Mouse (Mus musculus) thymus, postnatal 4 days (tissue): ENCODE data around the gene Baz1b.
A peak's percentile ranks its signal among the peaks of the same experiment; 100 is the strongest.

Experiments used
- DNase-seq: peaks from one replicate; pipeline ENCODE4 v3.0.0; 2021

Baz1b gene

GRCm38 (mm10) chr5:135285211-135285610 lies 98.1 kb downstream of the Baz1b start:
- DNase-seq, result no peak

- peak; percentile 91 for DNase-seq
Measured at GRCm38 (mm10) chr5:135286185-135286584, 99.1 kb downstream of the Baz1b start.

- DNase-seq, result no peak
Measured at GRCm38 (mm10) chr5:135286926-135287325, 99.9 kb downstream of the Baz1b start.

GRCm38 (mm10) chr5:135290703-135291102 lies 103.6 kb downstream of the Baz1b start:
- DNase-seq, result no peak

GRCm38 (mm10) chr5:135291193-135291592 lies 104.1 kb downstream of the Baz1b start:
- DNase-seq, result no peak

- no peak for DNase-seq
Measured at GRCm38 (mm10) chr5:135292001-135292400, 104.9 kb downstream of the Baz1b start.
